Mouse (Mus musculus) liver, adult 2 months (tissue): Measurements from ENCODE around the gene Snap47. TPM values are rescaled to one million over a fixed set of nuclear protein-coding genes. Genes with fewer than 3 reads are reported as not detected.

Source experiments
- DNase-seq: peaks from one replicate; pipeline ENCODE4 v3.0.0-alpha.2; 2011; ENCODE audit warnings: low read depth, low spot score; ENCODE audit errors: extremely low read depth
- H3K27ac ChIP-seq: fragments of 200-500 bp; replicated peaks from 2 replicates; pipeline ENCODE4 v1.5.1; 2012; ENCODE audit warnings: low read depth, mild to moderate bottlenecking, control low read depth, inconsistent platforms, low read length; ENCODE audit not compliant: insufficient read depth
- H3K27me3 ChIP-seq: fragments of 200-500 bp; 2 replicates; pipeline ENCODE4 v1.6.1; 2012; ENCODE audit warnings: mild to moderate bottlenecking, moderate library complexity, low read length, inconsistent platforms; ENCODE audit not compliant: control insufficient read depth, insufficient read depth
- H3K36me3 ChIP-seq: fragments of 200-500 bp; 2 replicates; pipeline ENCODE4 v1.6.1; 2012; ENCODE audit warnings: low read length, inconsistent platforms; ENCODE audit not compliant: control insufficient read depth, insufficient read depth
- H3K4me1 ChIP-seq: fragments of 200-500 bp; 2 replicates; pipeline ENCODE4 v1.6.1; 2011; ENCODE audit warnings: low read length; ENCODE audit not compliant: control insufficient read depth, insufficient read depth
- H3K4me3 ChIP-seq: fragments of 200-500 bp; 2 replicates; pipeline ENCODE4 v1.5.1; 2011; ENCODE audit warnings: low read depth, mild to moderate bottlenecking, control low read depth, low read length, moderate library complexity; ENCODE audit not compliant: insufficient read depth
- H3K79me2 ChIP-seq: fragments of 200-500 bp; 2 replicates; pipeline ENCODE4 v1.6.1; 2012; ENCODE audit warnings: inconsistent platforms, mild to moderate bottlenecking, low read length, moderate library complexity; ENCODE audit not compliant: control insufficient read depth, insufficient read depth
- H3K9ac ChIP-seq: fragments of 200-500 bp; 2 replicates; pipeline ENCODE4 v1.6.1; 2012; ENCODE audit warnings: low read depth, mild to moderate bottlenecking, control low read depth, inconsistent platforms, low read length
- CTCF ChIP-seq: fragments of 200-500 bp; IDR thresholded peaks from 2 replicates; pipeline ENCODE4 v1.5.1; 2011; ENCODE audit warnings: low read depth, low read length, control low read depth
- POLR2A ChIP-seq: fragments of 200-500 bp; IDR thresholded peaks from 2 replicates; pipeline ENCODE4 v1.6.1; 2011; ENCODE audit warnings: low read length, control low read depth; ENCODE audit not compliant: insufficient read depth; ENCODE audit errors: extremely low read depth
- WGBS: fragments of 180-500 bp; shearing (Covaris S2); methylation state at CpG from one replicate; pipeline ENCODE4 v1.1.7; 2018; 5-methylcytosine and 5-hydroxymethylcytosine counted together
- polyA plus RNA-seq: library from polyadenylated mRNA; depleted of rRNA; stranded (reverse); fragments of >200 nt; gene quantifications from 2 replicates; pipeline ENCODE4 v1.2.3, GENCODE M21; 2012; rRNA removed
- total RNA-seq: library from RNA; depleted of rRNA; stranded (reverse); fragments of >200 nt; gene quantifications from 2 replicates; pipeline ENCODE4 v1.2.3, GENCODE M21; 2014; rRNA removed

Gene Snap47
- total and polyA plus RNA-seq, 2 experiments: 60.0 to 70.9 TPM

DNA sequence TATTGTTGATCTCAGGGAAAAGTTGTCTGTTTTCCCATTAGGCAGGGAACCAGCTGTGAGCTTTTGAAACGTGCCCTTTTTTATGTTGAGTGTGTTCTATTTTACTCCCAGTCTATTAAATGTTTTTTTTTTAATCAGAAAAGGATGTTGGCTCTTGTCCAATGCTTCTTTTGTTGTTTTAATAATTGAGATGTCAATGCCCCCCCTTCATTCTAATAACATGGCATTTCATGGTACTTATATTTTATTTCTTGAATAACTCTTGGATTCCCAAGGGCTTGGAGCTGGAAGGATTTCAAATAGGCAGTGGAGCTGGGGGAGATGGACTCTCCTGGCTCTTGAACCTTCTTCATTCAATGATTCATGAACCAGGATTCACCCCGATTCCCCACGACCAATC is 85.0 kb downstream of the Snap47 start:
- H3K27ac ChIP-seq: no peak overlapping the region
- H3K36me3 ChIP-seq: no peaks in the 10 kb centered on the region
- H3K79me2 ChIP-seq: no peaks in the 10 kb centered on the region
- TF ChIP-seq POLR2A (no peak), CTCF (no peak)
- H3K4me3 ChIP-seq: no peak overlapping the region
- no peak for DNase-seq
- 86% methylated on average over 3 of the region's 3 CpGs for WGBS
- no peaks in the 10 kb centered on the region for H3K4me1 ChIP-seq
- no peaks in the 10 kb centered on the region for H3K27me3 ChIP-seq
- H3K9ac ChIP-seq: no peak overlapping the region

GRCm38 (mm10) chr11:59364417-59364816 is 86.6 kb downstream of the Snap47 start:
- 84% methylated on average over 3 of the region's 3 CpGs for WGBS
- Histone ChIP-seq H3K79me2 (no peaks in the 10 kb centered on the region), H3K36me3 (no peaks in the 10 kb centered on the region), H3K4me3 (no peak overlapping the region), H3K9ac (no peak overlapping the region), H3K27ac (no peak overlapping the region), H3K4me1 (no peaks in the 10 kb centered on the region), H3K27me3 (no peaks in the 10 kb centered on the region)
- no peak for DNase-seq
- TF ChIP-seq CTCF (no peak), POLR2A (no peak)

- Histone ChIP-seq H3K4me1 (no peaks in the 10 kb centered on the region), H3K36me3 (no peaks in the 10 kb centered on the region), H3K27ac (no peak overlapping the region), H3K4me3 (no peak overlapping the region), H3K79me2 (no peaks in the 10 kb centered on the region), H3K9ac (no peak overlapping the region), H3K27me3 (no peaks in the 10 kb centered on the region)
- TF ChIP-seq CTCF (no peak), POLR2A (no peak)
- DNase-seq: no peak
- 94% methylated on average over 9 of the region's 9 CpGs for WGBS
Observed at GRCm38 (mm10) chr11:59364007-59364406, 87.0 kb downstream of the Snap47 start.

DNA sequence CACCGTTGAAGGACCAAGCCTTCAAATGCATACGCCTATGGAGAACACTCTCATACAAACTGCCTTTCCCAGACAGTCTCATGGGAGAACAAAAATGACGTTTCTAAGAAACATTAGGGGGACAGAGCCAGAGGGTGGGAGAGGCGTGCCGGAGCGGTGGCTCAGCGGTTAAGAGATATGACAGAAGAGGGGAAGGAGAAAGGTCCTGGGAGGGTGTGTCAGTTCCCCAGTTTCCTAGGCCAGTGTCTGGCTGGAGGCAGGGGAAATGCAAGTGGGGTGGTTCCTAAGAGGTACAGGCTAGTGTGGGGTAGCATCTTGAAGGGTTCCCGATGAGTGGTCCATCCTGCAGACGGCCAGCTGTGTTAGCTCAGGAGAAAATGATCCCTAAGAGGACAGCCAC is 89.7 kb downstream of the Snap47 start:
- Histone ChIP-seq H3K79me2 (no peaks in the 10 kb centered on the region), H3K36me3 (no peaks in the 10 kb centered on the region), H3K9ac (no peak overlapping the region), H3K4me1 (no peaks in the 10 kb centered on the region), H3K27me3 (no peaks in the 10 kb centered on the region), H3K27ac (no peak overlapping the region), H3K4me3 (no peak overlapping the region)
- no peak for DNase-seq
- WGBS: 84% methylated on average over 9 of the region's 9 CpGs
- TF ChIP-seq CTCF: no peak

Other genes with a start within 250 kb of the Snap47 start
- gene Mrpl55, start 248.7 kb downstream of the Snap47 start, total RNA-seq: 25.1 and 28.1 TPM in 2 replicates
- 26.2 and 37.7 TPM in 2 replicates for gene Mrpl55, start 248.7 kb downstream of the Snap47 start, polyA plus RNA-seq
- gene 2310033P09Rik, start 242.9 kb downstream of the Snap47 start, total RNA-seq: 2.6 and 3.2 TPM in 2 replicates
- gene 2310033P09Rik, start 242.9 kb downstream of the Snap47 start, polyA plus RNA-seq: 8.5 and 9.2 TPM in 2 replicates
- gene Arf1, start 222.9 kb downstream of the Snap47 start, total RNA-seq: 194 and 214 TPM in 2 replicates
- 319 and 336 TPM in 2 replicates for gene Arf1, start 222.9 kb downstream of the Snap47 start, polyA plus RNA-seq
- gene Wnt3a, start 160.4 kb downstream of the Snap47 start, total RNA-seq: not detected in 2 replicates
- gene Wnt3a, start 160.4 kb downstream of the Snap47 start, polyA plus RNA-seq: not detected in 2 replicates
- gene Wnt9a, start 144.3 kb downstream of the Snap47 start, total RNA-seq: 0.13 and 0.37 TPM in 2 replicates
- gene Wnt9a, start 144.3 kb downstream of the Snap47 start, polyA plus RNA-seq: 0.46 TPM in 2 replicates
- gene Prss38, start 75.5 kb downstream of the Snap47 start, total RNA-seq: not detected in 2 replicates
- not detected in 2 replicates for gene Prss38, start 75.5 kb downstream of the Snap47 start, polyA plus RNA-seq
- 5.0 and 5.4 TPM in 2 replicates for gene Jmjd4, start 1.1 kb downstream of the Snap47 start, total RNA-seq
- 3.8 and 4.7 TPM in 2 replicates for gene Jmjd4, start 1.1 kb downstream of the Snap47 start, polyA plus RNA-seq
- gene Zfp867, start 21.3 kb upstream of the Snap47 start, total RNA-seq: 3.2 and 4.1 TPM in 2 replicates
- 0.34 and 0.39 TPM in 2 replicates for gene Zfp867, start 21.3 kb upstream of the Snap47 start, polyA plus RNA-seq
- 5.1 and 7.1 TPM in 2 replicates for gene Zkscan17, start 75.6 kb upstream of the Snap47 start, total RNA-seq
- gene Zkscan17, start 75.6 kb upstream of the Snap47 start, polyA plus RNA-seq: 8.0 and 9.4 TPM in 2 replicates
- gene Nlrp3, start 90.4 kb upstream of the Snap47 start, total RNA-seq: 0.55 and 0.60 TPM in 2 replicates
- gene Nlrp3, start 90.4 kb upstream of the Snap47 start, polyA plus RNA-seq: 0.14 and 0.44 TPM in 2 replicates
- gene Olfr222, start 125.0 kb upstream of the Snap47 start, total RNA-seq: not detected in 2 replicates
- not detected in 2 replicates for gene Olfr222, start 125.0 kb upstream of the Snap47 start, polyA plus RNA-seq
- gene Olfr223, start 142.1 kb upstream of the Snap47 start, total RNA-seq: not detected in 2 replicates
- gene Olfr223, start 142.1 kb upstream of the Snap47 start, polyA plus RNA-seq: not detected in 2 replicates
- 29.0 and 32.6 TPM in 2 replicates for gene Mprip, start 210.1 kb upstream of the Snap47 start, total RNA-seq
- 36.7 and 58.4 TPM in 2 replicates for gene Mprip, start 210.1 kb upstream of the Snap47 start, polyA plus RNA-seq